In genomic region chr1:157036779-157037178, GRCm38 (mm10) we compare ENCODE assay signal across 10 mouse cellular contexts.
DNase-seq lines count a peak whose midpoint lies in the region; ATAC-seq and TF ChIP-seq lines count a peak whose summit lies in the region.
"Had no signal": no experiment of that assay in that cellular context is flagged by ENCODE, and none has a peak within 500 bp of the region (broad histone marks: within the 10 kb centered on the region; RNA-seq: fewer than 3 reads in every experiment).

No protein-coding gene starts in this region.

- H3K27me3 ChIP-seq in neural tube, embryonic 13.5 days, result no peaks in the 10 kb centered on the region
- H3K27me3 ChIP-seq in forebrain, postnatal 0 days (ENCODE audit: insufficient read depth, low read length), result no peaks in the 10 kb centered on the region
- H3K27me3 ChIP-seq in myocyte (ENCODE audit: control insufficient read depth, insufficient read depth, insufficient read length), result no peaks in the 10 kb centered on the region

- no peak overlapping the region for H3K4me3 ChIP-seq in neural tube, embryonic 13.5 days
- no peak overlapping the region for H3K4me3 ChIP-seq in forebrain, postnatal 0 days (ENCODE audit: low read depth, low read length)
- H3K4me3 ChIP-seq in myocyte, result no peak overlapping the region

- ATAC-seq in neural tube, embryonic 13.5 days (ENCODE audit: low read depth), result no peak
- ATAC-seq in forebrain, postnatal 0 days, result peak; percentile 19

- H3K27ac ChIP-seq in neural tube, embryonic 13.5 days (replicated peaks), result peak overlapping the region; percentile 43
- no peak overlapping the region for H3K27ac ChIP-seq in forebrain, postnatal 0 days (ENCODE audit: low read depth, low read length)

- DNase-seq in heart, adult 11 months, result peak; percentile 65
- DNase-seq in heart, postnatal 10 days, result no peak
- no peak for DNase-seq in neural tube, embryonic 10.5 days (ENCODE audit: extremely low spot score, low spot score)
- DNase-seq in forebrain, postnatal 0 days, result peak; percentile 57
- DNase-seq in embryo, embryonic 9.5 days (ENCODE audit: extremely low spot score), result no peak
- DNase-seq in urinary bladder, postnatal 14 days (ENCODE audit: low spot score), result no peak
- DNase-seq: heart, adult 18-20 months had no signal

- TF ChIP-seq POLR2A in myocyte (IDR thresholded peaks at IDR 0.05; ENCODE audit: insufficient read length, low read depth), result no peak

- no peak overlapping the region for H3ac ChIP-seq in myocyte (ENCODE audit: control insufficient read depth, insufficient read length)

- WGBS in neural tube, embryonic 13.5 days, result 24% methylated on average over 4 of the region's 4 CpGs
- WGBS in forebrain, postnatal 0 days, result 15% methylated on average over 4 of the region's 4 CpGs

- TF ChIP-seq CTCF in forebrain, postnatal 0 days (IDR thresholded peaks at IDR 0.05; ENCODE audit: low read depth), result no peak

- H3K4me1 ChIP-seq in neural tube, embryonic 13.5 days (replicated peaks), result peaks cover 47% of the 10 kb centered on the region
- H3K4me1 ChIP-seq in forebrain, postnatal 0 days (ENCODE audit: insufficient read depth), result peaks cover 28% of the 10 kb centered on the region

- no peaks in the 10 kb centered on the region for H3K9me3 ChIP-seq in neural tube, embryonic 13.5 days
- H3K9me3 ChIP-seq in forebrain, postnatal 0 days (ENCODE audit: low read length), result no peaks in the 10 kb centered on the region

- intact Hi-C loops in heart, postnatal 10 days (cut with DNase I), result no loop called here

- H3K9ac ChIP-seq in neural tube, embryonic 13.5 days, result no peak overlapping the region
- H3K9ac ChIP-seq in forebrain, postnatal 0 days, result no peak overlapping the region

- H3K4me2 ChIP-seq in neural tube, embryonic 13.5 days, result no peak overlapping the region
- H3K4me2 ChIP-seq in forebrain, postnatal 0 days (ENCODE audit: low read depth), result no peak overlapping the region
- H3K4me2 ChIP-seq in myocyte (ENCODE audit: low read depth), result no peak overlapping the region

- no peaks in the 10 kb centered on the region for H3K36me3 ChIP-seq in neural tube, embryonic 13.5 days
- H3K36me3 ChIP-seq in forebrain, postnatal 0 days (ENCODE audit: insufficient read depth), result no peaks in the 10 kb centered on the region
- H3K36me3 ChIP-seq in myocyte (ENCODE audit: control insufficient read depth, insufficient read depth), result no peaks in the 10 kb centered on the region
- H3K36me3 ChIP-seq: G1E had no signal

- no peaks in the 10 kb centered on the region for H3K79me2 ChIP-seq in myocyte (ENCODE audit: control insufficient read depth, insufficient read depth)

TF ChIP-seq in myocyte, 11 proteins besides CTCF, POLR2A, EP300 and RAD21:
- TF ChIP-seq TCF12 (IDR thresholded peaks at IDR 0.05; ENCODE audit: insufficient read depth, poor library complexity, severe bottlenecking), result peak; percentile 55
- no peak for TF ChIP-seq MAX (IDR thresholded peaks at IDR 0.05; ENCODE audit: low read depth)
- peak; percentile 50 to 81 (median 73) for TF ChIP-seq MYOG (IDR thresholded peaks at IDR 0.05; ENCODE audit: control insufficient read depth in 1 of 3, insufficient read depth in 1 of 3, insufficient read length in 2 of 3, low read depth in 2 of 3)
- TF ChIP-seq MYOD1 (IDR thresholded peaks at IDR 0.05; ENCODE audit: control insufficient read depth in 1 of 3, insufficient read length in 2 of 3, low read depth in 2 of 3), result peak; percentile 39 to 86 (median 74)

Comparison
In these comparisons a context has a peak if more than half of its experiments do, and no peak if none do; other contexts are left out.
1. DNase-seq: peak in heart, adult 11 months (single experiment) and forebrain, postnatal 0 days (single experiment); none in heart, postnatal 10 days (0 of 2), neural tube, embryonic 10.5 days (single experiment), embryo, embryonic 9.5 days (single experiment) and urinary bladder, postnatal 14 days (single experiment).